Mouse (Mus musculus): ENCODE data around the gene Olfr283.

- TF ChIP-seq POLR2A (IDR thresholded peaks at IDR 0.05; ENCODE audit: low read depth, low read length) (no peak), CTCF (conservative IDR thresholded peaks at IDR 0.05; ENCODE audit: insufficient read depth, insufficient read length, low read depth, low read length) (no peak)
Observed at GRCm38 (mm10) chr15:98418096-98418495, 37.4 kb upstream of the Olfr283 start.
